Mouse (Mus musculus) midbrain, embryonic 12.5 days (tissue): ENCODE measurements at regions not wholly inside any gene's neighbourhood (a gene's known extent, or its start where the extent isn't known, plus 50 kb on each side); places are given as distances from the start of the nearest gene placed in this dataset.
"Not testable (repeated sequence)": the region's sequence is repeated elsewhere in the genome, so short reads cannot be mapped to it uniquely, and the experiment has no call there.

Experiments
- ATAC-seq: fragments of 200-750 bp; cut with Nextera tagmentation; 2 replicates; pipeline ENCODE4 v1.8.0; 2017; ENCODE audit warnings: low read depth, moderate TSS enrichment, moderate library complexity; ENCODE audit not compliant: low FRiP score
- H3K27ac ChIP-seq: fragments of 300-500 bp; sonication (generic); replicated peaks from 2 replicates; pipeline ENCODE4 v1.5.1; 2016; ENCODE audit warnings: mild to moderate bottlenecking
- H3K27me3 ChIP-seq: fragments of 300-500 bp; sonication (generic); 2 replicates; pipeline ENCODE4 v1.6.1; 2016; ENCODE audit warnings: mild to moderate bottlenecking
- H3K36me3 ChIP-seq: fragments of 300-500 bp; sonication (generic); 2 replicates; pipeline ENCODE4 v1.6.1; 2016
- H3K4me1 ChIP-seq: fragments of 300-500 bp; sonication (generic); 2 replicates; pipeline ENCODE4 v1.6.1; 2016
- H3K4me2 ChIP-seq: fragments of 300-500 bp; sonication (generic); replicated peaks from 2 replicates; pipeline ENCODE4 v1.6.1; 2016; ENCODE audit warnings: mild to moderate bottlenecking, moderate library complexity
- H3K4me3 ChIP-seq: fragments of 300-500 bp; sonication (generic); 2 replicates; pipeline ENCODE4 v1.5.1; 2016; ENCODE audit warnings: mild to moderate bottlenecking
- H3K9ac ChIP-seq: fragments of 300-500 bp; sonication (generic); replicated peaks from 2 replicates; pipeline ENCODE4 v1.6.1; 2016; ENCODE audit warnings: mild to moderate bottlenecking, moderate library complexity
- H3K9me3 ChIP-seq: fragments of 300-500 bp; sonication (generic); 2 replicates; pipeline ENCODE4 v1.6.1; 2016; ENCODE audit warnings: mild to moderate bottlenecking
- WGBS: fragments of 180-500 bp; shearing (Covaris S2); methylation state at CpG from one replicate; pipeline ENCODE4 v1.1.7; 2016; 5-methylcytosine and 5-hydroxymethylcytosine counted together

DNA sequence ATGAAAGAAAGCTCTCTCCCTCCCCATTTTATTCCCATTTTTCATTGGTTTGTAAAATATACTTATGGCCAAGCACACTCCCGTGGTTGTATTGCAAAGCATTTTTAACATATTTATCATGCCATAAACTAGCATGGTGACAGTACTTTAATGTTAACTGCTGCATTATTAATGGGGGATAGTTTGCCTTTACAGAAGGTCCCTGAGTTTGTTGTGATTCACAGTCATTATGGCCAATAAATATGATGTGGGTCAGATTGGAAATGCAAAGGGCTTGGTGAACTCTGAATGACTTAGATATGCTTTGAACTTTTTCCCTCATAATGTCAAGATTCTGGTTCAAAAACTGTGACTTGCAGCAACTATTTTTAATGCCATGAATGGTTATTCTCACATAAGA, 157.1 kb downstream of the Fam174a start:
- Histone ChIP-seq H3K27me3 (no peaks in the 10 kb centered on the region), H3K27ac (no peak overlapping the region), H3K4me3 (no peak overlapping the region), H3K9me3 (no peaks in the 10 kb centered on the region), H3K36me3 (no peaks in the 10 kb centered on the region), H3K4me2 (no peak overlapping the region), H3K9ac (no peak overlapping the region), H3K4me1 (no peaks in the 10 kb centered on the region)
- 78% methylated on average over 1 of the region's 1 CpGs for WGBS
- no peak for ATAC-seq

DNA sequence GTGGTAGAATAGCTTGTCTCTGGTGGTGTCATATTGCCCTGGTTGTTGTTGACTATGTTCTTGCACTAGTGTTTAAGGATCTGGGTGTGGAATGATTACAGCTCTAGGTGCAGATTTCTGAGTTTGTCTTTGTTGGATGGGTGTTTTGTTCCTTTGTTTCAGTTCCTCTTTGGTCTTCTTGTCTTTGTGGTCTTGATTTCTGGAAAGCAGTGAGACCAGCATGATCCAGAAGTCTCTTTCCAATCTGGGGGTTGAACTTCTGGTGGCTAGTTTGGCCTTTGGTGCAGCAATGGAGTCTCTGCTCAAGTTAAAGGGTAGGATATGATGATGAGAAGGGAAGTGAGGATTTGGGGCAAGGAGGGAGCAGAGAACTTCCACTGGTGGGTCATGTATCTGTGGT, 174.4 kb downstream of the St8sia4 start:
- Histone ChIP-seq H3K9ac (no peak overlapping the region), H3K4me3 (no peak overlapping the region), H3K4me1 (no peaks in the 10 kb centered on the region), H3K27me3 (no peaks in the 10 kb centered on the region), H3K36me3 (no peaks in the 10 kb centered on the region), H3K4me2 (no peak overlapping the region), H3K27ac (no peak overlapping the region), H3K9me3 (no peaks in the 10 kb centered on the region)
- ATAC-seq, result no peak

DNA sequence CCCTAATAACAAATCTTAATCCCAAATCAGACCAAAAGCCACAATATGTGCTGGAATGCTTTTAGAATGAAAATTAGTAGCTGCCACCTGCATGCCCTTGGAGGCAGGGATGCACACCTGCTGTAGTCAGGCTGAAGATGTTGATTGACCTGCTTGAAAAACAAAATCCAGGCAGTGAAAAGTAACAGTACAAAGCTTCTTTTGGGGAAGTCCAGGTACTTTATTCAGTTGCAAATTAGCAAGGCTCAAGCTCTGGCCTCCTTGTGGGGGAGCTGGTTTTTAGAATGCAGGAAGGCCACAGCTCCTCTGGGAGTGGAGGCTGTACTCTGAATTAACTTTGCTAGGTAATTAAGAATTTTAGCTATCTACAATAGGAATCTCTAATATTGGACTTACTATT, 166.7 kb downstream of the St8sia4 start:
- not testable (repeated sequence) for H3K9ac ChIP-seq, H3K27me3 ChIP-seq, ATAC-seq, H3K27ac ChIP-seq, H3K4me2 ChIP-seq, H3K4me1 ChIP-seq, H3K36me3 ChIP-seq, H3K9me3 ChIP-seq, H3K4me3 ChIP-seq

DNA sequence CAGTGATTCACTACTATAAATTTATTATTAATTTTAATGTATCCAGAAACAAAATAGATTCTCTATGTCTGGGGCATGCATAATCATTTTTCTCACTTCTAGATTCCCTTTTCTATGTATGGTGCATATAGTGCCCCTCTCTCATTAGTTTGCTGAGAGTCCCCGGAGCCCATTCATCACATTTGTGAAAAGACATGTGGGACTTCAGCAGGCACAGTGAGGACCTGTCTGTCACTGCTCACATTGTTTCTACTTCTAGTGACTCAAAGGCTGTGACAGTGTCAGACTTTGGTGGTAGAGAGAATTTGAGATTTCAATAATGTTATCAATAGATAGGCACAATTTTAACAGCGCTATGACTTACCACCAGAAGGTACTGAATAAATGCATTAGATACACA, 158.7 kb downstream of the St8sia4 start:
- Histone ChIP-seq H3K27me3 (no peaks in the 10 kb centered on the region), H3K4me1 (no peaks in the 10 kb centered on the region), H3K9ac (no peak overlapping the region), H3K4me2 (no peak overlapping the region), H3K4me3 (no peak overlapping the region), H3K9me3 (no peaks in the 10 kb centered on the region), H3K27ac (no peak overlapping the region), H3K36me3 (no peaks in the 10 kb centered on the region)
- ATAC-seq, result no peak
- 83% methylated on average over 2 of the region's 2 CpGs for WGBS

DNA sequence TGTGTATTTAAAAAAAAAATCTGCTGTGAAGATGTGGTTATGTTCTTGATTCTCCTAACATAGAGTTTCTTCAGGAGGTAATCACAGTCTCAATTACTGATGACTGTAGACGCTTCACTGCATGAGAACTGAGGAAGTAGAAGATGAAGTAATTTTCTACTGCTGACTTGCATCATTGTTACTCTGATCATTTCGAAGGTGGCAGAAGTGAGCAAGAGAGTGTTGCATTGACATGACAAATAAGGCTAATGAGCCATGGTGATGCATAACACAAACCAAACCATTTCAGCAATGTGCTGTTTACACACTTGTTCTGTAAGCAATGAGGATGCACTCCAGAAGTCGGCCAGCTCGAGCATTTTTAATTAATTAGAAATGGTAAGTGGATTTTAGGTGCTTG, 138.6 kb downstream of the St8sia4 start:
- no peak overlapping the region for H3K27ac ChIP-seq
- no peak overlapping the region for H3K4me2 ChIP-seq
- no peak overlapping the region for H3K9ac ChIP-seq
- no peak for ATAC-seq
- no peaks in the 10 kb centered on the region for H3K36me3 ChIP-seq
- 67% methylated on average over 4 of the region's 4 CpGs for WGBS
- no peaks in the 10 kb centered on the region for H3K4me1 ChIP-seq
- no peaks in the 10 kb centered on the region for H3K9me3 ChIP-seq
- H3K4me3 ChIP-seq, result no peak overlapping the region
- no peaks in the 10 kb centered on the region for H3K27me3 ChIP-seq

DNA sequence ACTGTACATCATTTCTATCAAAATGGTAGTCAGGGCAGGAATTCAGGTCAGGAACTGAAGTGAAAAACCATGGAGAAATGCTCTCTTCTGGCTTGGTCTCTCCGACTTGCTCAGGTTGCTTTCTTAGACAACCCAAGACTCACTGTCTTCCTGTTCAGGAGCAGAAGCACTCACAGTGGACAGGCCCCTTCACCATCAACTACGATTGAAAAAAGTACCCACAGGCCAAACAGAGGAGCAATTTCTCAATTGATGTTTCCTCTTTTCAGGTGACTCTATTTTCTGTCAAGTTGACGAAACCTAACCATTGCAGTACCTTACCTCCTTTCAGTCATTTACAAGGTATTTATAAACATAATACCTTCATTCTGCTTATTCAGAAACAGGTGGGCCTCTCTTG, 136.4 kb downstream of the St8sia4 start:
- H3K4me2 ChIP-seq, result no peak overlapping the region
- H3K27ac ChIP-seq, result no peak overlapping the region
- no peaks in the 10 kb centered on the region for H3K27me3 ChIP-seq
- H3K9me3 ChIP-seq, result no peaks in the 10 kb centered on the region
- no peak overlapping the region for H3K9ac ChIP-seq
- 82% methylated on average over 3 of the region's 3 CpGs for WGBS
- H3K4me3 ChIP-seq, result no peak overlapping the region
- no peaks in the 10 kb centered on the region for H3K36me3 ChIP-seq
- ATAC-seq, result no peak
- H3K4me1 ChIP-seq, result no peaks in the 10 kb centered on the region
